In the genomic region with DNA sequence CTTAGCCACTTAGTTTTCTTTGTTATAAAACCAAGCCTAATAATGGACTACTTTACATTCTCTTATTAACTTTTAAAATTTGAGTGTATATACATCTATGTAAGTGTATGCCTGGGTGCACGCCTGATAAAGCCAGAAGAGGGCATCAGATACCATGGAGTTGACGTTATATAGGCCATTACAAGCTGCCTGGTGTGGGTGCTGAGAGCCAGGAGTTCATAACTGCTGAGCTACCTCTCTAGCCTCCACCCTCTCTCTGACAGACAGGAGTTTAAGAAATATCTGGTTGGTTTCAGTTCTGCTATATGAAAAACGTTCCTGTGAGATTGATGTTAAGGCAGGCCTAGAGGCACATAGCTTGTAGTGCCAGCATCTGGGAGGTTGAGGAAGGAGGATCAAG, we compare ENCODE assay signal across 18 mouse cellular contexts. TPM values are rescaled to one million over a fixed set of nuclear protein-coding genes. Genes with fewer than 3 reads are reported as not detected.
DNase-seq lines count a peak whose midpoint lies in the region; ATAC-seq and TF ChIP-seq lines count a peak whose summit lies in the region.
"Had no signal": no experiment of that assay in that cellular context is flagged by ENCODE, and none has a peak within 500 bp of the region (broad histone marks: within the 10 kb centered on the region; RNA-seq: fewer than 3 reads in every experiment).

No protein-coding gene starts in this region.

- TF ChIP-seq POLR2A in thymus, adult 2 months (IDR thresholded peaks at IDR 0.05; ENCODE audit: control insufficient read depth, extremely low read depth, insufficient read depth, low read length, poor library complexity), result no peak

- no peaks in the 10 kb centered on the region for H3K27me3 ChIP-seq in intestine, postnatal 0 days (replicated peaks; ENCODE audit: control insufficient read depth, insufficient read depth, low read length)
- H3K27me3 ChIP-seq in intestine, embryonic 16.5 days (replicated peaks; ENCODE audit: control insufficient read depth, insufficient read depth, low read length), result no peaks in the 10 kb centered on the region
- no peaks in the 10 kb centered on the region for H3K27me3 ChIP-seq in thymus, adult 2 months (ENCODE audit: control insufficient read depth, insufficient read depth, low read length)
- H3K27me3 ChIP-seq in hindbrain, embryonic 14.5 days (ENCODE audit: control insufficient read depth, insufficient read depth, low read length), result no peaks in the 10 kb centered on the region
- H3K27me3 ChIP-seq: heart, embryonic 13.5 days had no signal

- no peak overlapping the region for H3K9ac ChIP-seq in intestine, postnatal 0 days (ENCODE audit: low read depth, low read length)
- no peak overlapping the region for H3K9ac ChIP-seq in intestine, embryonic 16.5 days (ENCODE audit: low read depth, low read length)
- no peak overlapping the region for H3K9ac ChIP-seq in hindbrain, embryonic 14.5 days
- H3K9ac ChIP-seq: heart, embryonic 13.5 days had no signal

- peaks cover 41% of the 10 kb centered on the region for H3K36me3 ChIP-seq in intestine, postnatal 0 days (ENCODE audit: control insufficient read depth, insufficient read depth)
- H3K36me3 ChIP-seq in intestine, embryonic 16.5 days (ENCODE audit: control insufficient read depth, insufficient read depth, low read length), result peaks cover 5% of the 10 kb centered on the region
- peaks cover 14% of the 10 kb centered on the region for H3K36me3 ChIP-seq in thymus, adult 2 months (ENCODE audit: control insufficient read depth, insufficient read depth, low read length)
- peaks cover 3% of the 10 kb centered on the region for H3K36me3 ChIP-seq in hindbrain, embryonic 14.5 days (replicated peaks; ENCODE audit: control insufficient read depth, insufficient read depth)

- H3K27ac ChIP-seq in intestine, postnatal 0 days (ENCODE audit: low read depth, low read length), result no peak overlapping the region
- H3K27ac ChIP-seq in intestine, embryonic 16.5 days (ENCODE audit: low read length), result no peak overlapping the region
- H3K27ac ChIP-seq in thymus, adult 2 months (ENCODE audit: control insufficient read depth, insufficient read depth, low read length), result no peak overlapping the region
- no peak overlapping the region for H3K27ac ChIP-seq in hindbrain, embryonic 14.5 days
- H3K27ac ChIP-seq: heart, embryonic 13.5 days had no signal

- 74% methylated on average over 3 of the region's 3 CpGs for WGBS in intestine, postnatal 0 days
- WGBS in intestine, embryonic 16.5 days, result 76% methylated on average over 3 of the region's 3 CpGs
- 83% methylated on average over 3 of the region's 3 CpGs for WGBS in thymus, adult 2 months
- 82% methylated on average over 3 of the region's 3 CpGs for WGBS in hindbrain, embryonic 14.5 days

- no peaks in the 10 kb centered on the region for H3K4me1 ChIP-seq in intestine, postnatal 0 days (replicated peaks; ENCODE audit: control insufficient read depth, insufficient read depth, low read length)
- no peaks in the 10 kb centered on the region; the same call in 1 of the 2 replicates for H3K4me1 ChIP-seq in intestine, embryonic 16.5 days (ENCODE audit: control insufficient read depth, insufficient read depth, low read length)
- no peaks in the 10 kb centered on the region for H3K4me1 ChIP-seq in thymus, adult 2 months (replicated peaks; ENCODE audit: control insufficient read depth, insufficient read depth, low read length)
- no peaks in the 10 kb centered on the region for H3K4me1 ChIP-seq in hindbrain, embryonic 14.5 days (replicated peaks; ENCODE audit: control insufficient read depth, insufficient read depth, low read length)
- H3K4me1 ChIP-seq: heart, embryonic 13.5 days had no signal

- TF ChIP-seq CTCF in intestine, postnatal 0 days (IDR thresholded peaks at IDR 0.05; ENCODE audit: low read depth), result peak; percentile 48
- TF ChIP-seq CTCF in thymus, adult 2 months (IDR thresholded peaks at IDR 0.05; ENCODE audit: borderline replicate concordance, control insufficient read depth, extremely low read depth, insufficient read depth, low read length, poor library complexity), result no peak

- H3K9me3 ChIP-seq in intestine, postnatal 0 days (ENCODE audit: control insufficient read depth), result no peaks in the 10 kb centered on the region
- no peaks in the 10 kb centered on the region for H3K9me3 ChIP-seq in intestine, embryonic 16.5 days (ENCODE audit: control insufficient read depth, low read length)
- no peaks in the 10 kb centered on the region for H3K9me3 ChIP-seq in hindbrain, embryonic 14.5 days (ENCODE audit: control insufficient read depth, low read length)
- H3K9me3 ChIP-seq: G1E; heart, embryonic 13.5 days had no signal

- DNase-seq in thymus, postnatal 0 days (ENCODE audit: low spot score), result peak; percentile 12
- DNase-seq in thymus, adult 2 months, result no peak
- DNase-seq in adrenal gland, postnatal 36 days, result no peak
- no peak for DNase-seq in hindbrain, embryonic 14.5 days (ENCODE audit: low spot score)
- DNase-seq: adrenal gland, postnatal 25 days; cerebellum, adult 11-12 months; cerebellum, postnatal 14 days; heart, adult 11 months; heart, postnatal 36 days; kidney, adult 11 months; layer of hippocampus, postnatal 36 days; lung, adult 2 months had no signal

- no peak for ATAC-seq in intestine, postnatal 0 days
- no peak for ATAC-seq in intestine, embryonic 16.5 days
- peak; percentile 49; the same call in 1 of the 2 replicates for ATAC-seq in erythroblast, adult 5-6 weeks (replicated peaks; ENCODE audit: low FRiP score, poor library complexity, severe bottlenecking)
- no peak for ATAC-seq in hindbrain, embryonic 14.5 days (ENCODE audit: low FRiP score)
- ATAC-seq: hindbrain, embryonic 16.5 days had no signal

- H3K4me2 ChIP-seq in intestine, postnatal 0 days (replicated peaks; ENCODE audit: low read depth), result no peak overlapping the region
- no peak overlapping the region for H3K4me2 ChIP-seq in intestine, embryonic 16.5 days (ENCODE audit: low read depth, low read length)
- no peak overlapping the region for H3K4me2 ChIP-seq in hindbrain, embryonic 14.5 days (replicated peaks)
- H3K4me2 ChIP-seq: heart, embryonic 13.5 days had no signal

- no peak overlapping the region for H3K4me3 ChIP-seq in intestine, postnatal 0 days (ENCODE audit: low read depth, low read length)
- H3K4me3 ChIP-seq in intestine, embryonic 16.5 days (ENCODE audit: low read length), result no peak overlapping the region
- no peak overlapping the region for H3K4me3 ChIP-seq in thymus, adult 2 months (ENCODE audit: control insufficient read depth, insufficient read depth, low read length)
- no peak overlapping the region for H3K4me3 ChIP-seq in hindbrain, embryonic 14.5 days (replicated peaks; ENCODE audit: low read length)
- H3K4me3 ChIP-seq: heart, embryonic 13.5 days had no signal

RNA-seq across cellular contexts. Expression of a gene that starts 11.5 kb away (rescaled TPM):
- 34.5 and 37.5 TPM in 2 replicates for polyA plus RNA-seq in intestine, postnatal 0 days (2015; fragmentation: Nextera tagmentation; extraction: Ambion mirVana)
- 39.8 and 41.7 TPM in 2 replicates for polyA plus RNA-seq in intestine, embryonic 16.5 days (2015; fragmentation: Nextera tagmentation; extraction: Ambion mirVana)
- polyA plus RNA-seq in thymus, postnatal 0 days (2015; fragmentation: Nextera tagmentation; extraction: Ambion mirVana), result 17.9 and 18.6 TPM in 2 replicates
- 15.9 and 19.1 TPM in 2 replicates for polyA plus RNA-seq in thymus, adult 2 months (2012; rRNA removed)
- 2.5 and 2.9 TPM in 2 replicates for total RNA-seq in erythroblast, adult 5-6 weeks (2015; ENCODE audit: low replicate concordance)
- total RNA-seq in erythroblast, adult 5-6 weeks (2017; ENCODE audit: low replicate concordance), result 0.43 and 1.1 TPM in 2 replicates
- 10 to 100 TPM; 30.5 to 34.6 TPM for total RNA-seq in adrenal gland, postnatal 36 days (2021)
- 10.4 and 11.5 TPM in 2 replicates for polyA plus RNA-seq in hindbrain, embryonic 14.5 days (2014; fragmentation: Nextera tagmentation; extraction: Ambion mirVana)

RNA-seq across cellular contexts. Expression of a gene that starts 24.5 kb away (rescaled TPM):
- 105 and 125 TPM in 2 replicates for polyA plus RNA-seq in intestine, postnatal 0 days (2015; fragmentation: Nextera tagmentation; extraction: Ambion mirVana)
- polyA plus RNA-seq in intestine, embryonic 16.5 days (2015; fragmentation: Nextera tagmentation; extraction: Ambion mirVana), result 83.7 and 108 TPM in 2 replicates
- 3.9 and 4.7 TPM in 2 replicates for polyA plus RNA-seq in thymus, postnatal 0 days (2015; fragmentation: Nextera tagmentation; extraction: Ambion mirVana)
- 77.2 and 88.1 TPM in 2 replicates for polyA plus RNA-seq in thymus, adult 2 months (2012; rRNA removed)
- 2.1 TPM in 1 of 2 replicates, not detected in the other for total RNA-seq in erythroblast, adult 5-6 weeks (2015; ENCODE audit: low replicate concordance)
- total RNA-seq in erythroblast, adult 5-6 weeks (2017; ENCODE audit: low replicate concordance), result 1.3 TPM in 1 of 2 replicates, not detected in the other
- 1 to 10 TPM; 2.6 to 3.4 TPM for total RNA-seq in adrenal gland, postnatal 36 days (2021)
- 18.0 and 18.5 TPM in 2 replicates for polyA plus RNA-seq in hindbrain, embryonic 14.5 days (2014; fragmentation: Nextera tagmentation; extraction: Ambion mirVana)

RNA-seq across cellular contexts. Expression of a gene that starts 32.7 kb away (rescaled TPM):
- 1,002 and 1,003 TPM in 2 replicates for polyA plus RNA-seq in intestine, postnatal 0 days (2015; fragmentation: Nextera tagmentation; extraction: Ambion mirVana)
- 745 and 751 TPM in 2 replicates for polyA plus RNA-seq in intestine, embryonic 16.5 days (2015; fragmentation: Nextera tagmentation; extraction: Ambion mirVana)
- polyA plus RNA-seq in thymus, postnatal 0 days (2015; fragmentation: Nextera tagmentation; extraction: Ambion mirVana), result 652 and 689 TPM in 2 replicates
- 133 and 213 TPM in 2 replicates for polyA plus RNA-seq in thymus, adult 2 months (2012; rRNA removed)
- 197 and 223 TPM in 2 replicates for total RNA-seq in erythroblast, adult 5-6 weeks (2015; ENCODE audit: low replicate concordance)
- 191 and 235 TPM in 2 replicates for total RNA-seq in erythroblast, adult 5-6 weeks (2017; ENCODE audit: low replicate concordance)
- 100 to 1,000 TPM; 612 to 614 TPM for total RNA-seq in adrenal gland, postnatal 36 days (2021)
- polyA plus RNA-seq in hindbrain, embryonic 14.5 days (2014; fragmentation: Nextera tagmentation; extraction: Ambion mirVana), result 438 and 513 TPM in 2 replicates

RNA-seq across cellular contexts. Expression of a gene that starts 32.9 kb away (rescaled TPM):
- polyA plus RNA-seq in intestine, postnatal 0 days (2015; fragmentation: Nextera tagmentation; extraction: Ambion mirVana), result 49.2 and 52.0 TPM in 2 replicates
- 77.4 and 79.3 TPM in 2 replicates for polyA plus RNA-seq in intestine, embryonic 16.5 days (2015; fragmentation: Nextera tagmentation; extraction: Ambion mirVana)
- 41.6 and 42.1 TPM in 2 replicates for polyA plus RNA-seq in thymus, postnatal 0 days (2015; fragmentation: Nextera tagmentation; extraction: Ambion mirVana)
- 66.1 and 67.1 TPM in 2 replicates for polyA plus RNA-seq in thymus, adult 2 months (2012; rRNA removed)
- total RNA-seq in erythroblast, adult 5-6 weeks (2015; ENCODE audit: low replicate concordance), result 3.5 and 9.0 TPM in 2 replicates
- 1.3 and 3.3 TPM in 2 replicates for total RNA-seq in erythroblast, adult 5-6 weeks (2017; ENCODE audit: low replicate concordance)
- total RNA-seq in adrenal gland, postnatal 36 days (2021), result 10 to 100 TPM; 66.1 to 72.7 TPM
- polyA plus RNA-seq in hindbrain, embryonic 14.5 days (2014; fragmentation: Nextera tagmentation; extraction: Ambion mirVana), result 75.9 and 79.7 TPM in 2 replicates
